Mouse (Mus musculus): ENCODE results near the gene Carnmt1. TPM values are rescaled to one million over a fixed set of nuclear protein-coding genes. Genes with fewer than 3 reads are reported as not detected.

The Carnmt1 gene
- total RNA-seq, 2 experiments from 2014 or later, result 39.9 to 65.4 TPM

DNA sequence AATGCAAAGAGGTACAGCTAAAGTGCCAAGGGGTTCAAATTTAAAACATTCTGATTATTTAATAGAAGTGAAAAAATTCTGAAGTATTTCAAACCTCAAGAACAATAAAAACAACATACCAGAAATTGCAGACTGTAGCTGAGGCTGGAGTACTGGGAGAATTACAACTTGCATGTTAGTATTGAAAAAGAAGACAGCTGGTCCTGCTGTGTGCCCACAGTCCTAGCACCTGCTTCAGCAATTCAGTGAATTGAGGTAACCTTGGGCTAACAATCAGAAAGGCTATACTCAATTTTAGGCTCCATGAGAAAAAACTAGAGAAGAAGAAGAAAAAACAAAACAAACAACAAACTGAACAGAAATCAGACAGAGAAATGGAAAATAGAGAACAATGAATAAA is 37.5 kb downstream of the Carnmt1 start:
- ATAC-seq (replicated peaks; ENCODE audit: low FRiP score, low TSS enrichment, poor library complexity, severe bottlenecking), result no peak

DNA sequence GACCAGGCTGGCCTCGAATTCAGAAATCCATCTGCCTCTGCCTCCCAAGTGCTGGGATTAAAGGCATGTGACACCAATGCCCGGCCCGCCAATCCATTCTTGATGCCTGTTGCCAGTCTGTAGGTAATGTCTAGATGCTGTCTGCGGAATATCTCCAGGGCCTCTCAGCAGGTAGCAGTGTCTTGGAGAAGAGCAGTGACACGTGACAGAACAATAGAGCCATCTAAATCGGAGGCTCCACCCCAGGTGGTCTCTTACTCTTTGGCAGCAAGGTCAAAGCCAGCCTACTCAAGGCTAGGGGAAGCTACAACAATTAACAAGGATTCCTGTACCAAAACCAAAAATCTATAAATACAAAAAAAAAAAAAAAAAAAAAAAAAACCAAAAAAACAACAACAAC is 40.3 kb downstream of the Carnmt1 start:
- ATAC-seq (replicated peaks; ENCODE audit: low FRiP score, low TSS enrichment, poor library complexity, severe bottlenecking), result no peak

DNA sequence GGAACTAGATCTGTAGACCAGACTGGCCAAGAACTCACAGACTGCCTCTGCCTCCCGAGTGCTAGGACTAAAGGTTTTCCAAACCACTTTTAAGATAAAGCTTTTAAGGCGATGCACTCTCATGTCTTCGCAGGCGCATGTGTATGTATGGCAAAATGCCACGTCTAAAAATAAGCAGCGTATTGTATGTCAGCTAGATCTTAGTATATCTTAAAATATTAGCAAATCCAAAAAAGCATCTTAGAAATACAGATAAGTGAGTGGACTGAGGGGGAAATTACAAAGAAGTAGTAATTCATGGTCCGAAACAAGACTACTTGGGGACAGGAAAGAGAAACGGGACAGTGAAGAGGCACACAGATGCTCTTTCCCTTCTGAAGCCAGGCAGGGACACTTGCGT is 41.0 kb downstream of the Carnmt1 start:
- no peak for ATAC-seq (replicated peaks; ENCODE audit: low FRiP score, low TSS enrichment, poor library complexity, severe bottlenecking)

DNA sequence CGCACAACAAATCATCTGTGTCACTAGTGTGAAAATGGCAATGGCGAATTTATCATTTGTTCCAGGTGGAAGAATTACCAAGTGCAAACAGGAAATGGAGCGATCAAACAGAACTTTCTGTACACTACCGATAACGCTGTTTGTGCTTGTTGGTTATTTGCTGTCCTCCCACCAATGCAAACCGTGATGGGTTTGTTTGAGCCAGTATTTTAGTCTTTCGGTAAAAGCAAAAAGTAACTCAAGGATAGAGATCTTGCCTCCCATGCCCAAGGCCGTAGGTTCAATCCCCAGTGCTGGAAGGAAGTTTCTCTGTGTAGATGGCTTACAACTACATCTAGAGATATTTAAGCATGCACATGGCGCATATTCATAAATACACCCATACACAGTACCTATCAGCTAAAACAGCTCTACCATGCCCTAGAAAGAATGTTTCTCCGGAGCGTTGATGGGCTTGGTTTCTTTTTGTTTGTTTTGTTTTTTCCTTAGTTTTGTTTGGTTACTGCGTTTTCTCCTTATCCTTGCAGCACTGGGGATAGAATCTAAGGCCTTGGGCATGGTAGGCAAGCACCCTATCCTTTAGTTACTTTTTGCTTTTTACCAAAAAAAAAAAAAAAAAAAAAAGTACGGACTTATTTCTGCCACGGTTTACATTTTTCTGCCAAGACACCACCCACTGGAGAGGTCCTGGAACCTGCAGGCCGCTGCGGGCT is 41.7 kb downstream of the Carnmt1 start:
- peak; percentile 18 for ATAC-seq (replicated peaks; ENCODE audit: low FRiP score, low TSS enrichment, poor library complexity, severe bottlenecking)

DNA sequence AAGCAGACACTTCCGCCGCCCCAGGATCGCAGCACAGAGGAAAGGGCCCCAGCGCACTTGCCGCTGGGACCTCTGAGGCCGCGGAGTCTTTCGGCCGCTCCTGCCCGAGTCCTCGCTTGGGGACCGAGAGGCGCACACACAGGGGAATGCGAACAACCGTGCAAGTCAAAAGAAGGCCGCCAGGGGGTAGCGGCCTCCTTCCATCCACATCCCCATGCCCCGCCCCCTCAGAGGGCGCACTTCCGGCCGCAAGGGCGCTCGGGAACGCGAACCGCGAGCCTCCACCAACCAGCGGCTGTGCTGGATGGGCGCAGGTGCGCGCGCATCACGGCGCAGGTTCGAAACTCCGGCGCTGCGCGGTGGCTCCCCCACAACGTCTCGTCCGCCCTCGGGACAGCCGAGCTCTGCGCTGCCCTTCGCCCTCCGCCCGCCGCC is 42.3 kb downstream of the Carnmt1 start, which contains the start of gene D030056L22Rik:
Gene D030056L22Rik, plus strand, starts transcription at position 328 of the 435 bp plus-strand sequence.
- ATAC-seq (replicated peaks; ENCODE audit: low FRiP score, low TSS enrichment, poor library complexity, severe bottlenecking), result peak; percentile 92

DNA sequence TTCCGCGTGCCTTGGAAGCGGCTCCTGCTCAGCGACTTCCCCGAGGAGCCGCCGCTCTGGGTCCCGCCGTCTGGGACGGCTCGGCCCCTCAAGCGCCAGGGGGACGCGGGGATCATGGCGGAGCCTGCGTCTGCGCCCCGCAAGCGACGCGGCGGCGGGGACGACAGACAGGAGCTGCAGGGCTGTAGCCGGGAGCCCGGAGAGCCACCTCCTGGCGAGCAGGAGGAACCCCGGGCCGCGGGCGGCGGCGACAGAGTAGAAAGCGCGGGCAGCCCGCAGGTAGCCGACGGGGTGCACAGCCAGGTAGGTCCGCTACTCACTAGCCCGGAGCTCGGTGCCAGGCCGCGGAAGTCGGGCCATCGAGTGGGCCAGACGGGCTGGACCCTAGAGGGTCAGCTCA is 42.8 kb downstream of the Carnmt1 start:
- peak; percentile 35; the same call in 1 of the 2 replicates for ATAC-seq (replicated peaks; ENCODE audit: low FRiP score, low TSS enrichment, poor library complexity, severe bottlenecking)

DNA sequence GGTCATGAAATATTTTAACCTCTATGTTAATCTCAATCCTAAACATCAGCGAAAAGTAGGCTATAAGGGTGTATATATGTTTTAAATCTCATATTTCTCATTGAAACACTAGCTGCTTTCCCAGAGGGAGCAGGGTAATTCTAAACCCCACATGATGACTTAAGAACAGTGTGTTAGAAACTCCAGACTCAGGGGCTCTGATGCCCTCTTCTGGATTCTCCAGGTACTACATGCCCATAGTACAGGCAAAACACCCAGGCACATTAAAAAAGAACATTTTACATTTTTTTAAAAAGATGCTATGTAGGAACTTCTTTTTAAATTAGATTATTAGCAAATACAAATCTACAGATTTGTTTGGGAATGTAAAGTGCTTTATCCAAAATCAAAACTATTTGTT is 45.8 kb downstream of the Carnmt1 start:
- ATAC-seq (replicated peaks; ENCODE audit: low FRiP score, low TSS enrichment, poor library complexity, severe bottlenecking), result no peak

DNA sequence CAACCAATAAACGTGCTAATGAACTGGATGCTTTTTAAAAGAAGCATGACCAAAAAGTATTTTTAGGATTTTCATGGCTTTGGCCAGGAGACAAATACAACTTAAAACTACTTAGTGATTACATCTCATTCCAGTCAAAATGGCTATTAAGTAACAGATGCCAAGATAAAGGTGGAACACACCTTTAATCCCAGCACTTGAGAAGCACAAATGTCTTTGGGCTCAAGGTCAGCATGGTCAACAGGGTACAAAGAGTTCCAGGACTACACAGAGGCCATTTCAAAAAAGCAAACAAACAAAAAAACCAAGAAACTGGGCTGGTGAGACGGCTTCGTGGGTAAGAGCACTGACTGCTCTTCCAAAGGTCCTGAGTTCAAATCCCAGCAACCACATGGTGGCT is 49.8 kb downstream of the Carnmt1 start:
- ATAC-seq (replicated peaks; ENCODE audit: low FRiP score, low TSS enrichment, poor library complexity, severe bottlenecking), result no peak

DNA sequence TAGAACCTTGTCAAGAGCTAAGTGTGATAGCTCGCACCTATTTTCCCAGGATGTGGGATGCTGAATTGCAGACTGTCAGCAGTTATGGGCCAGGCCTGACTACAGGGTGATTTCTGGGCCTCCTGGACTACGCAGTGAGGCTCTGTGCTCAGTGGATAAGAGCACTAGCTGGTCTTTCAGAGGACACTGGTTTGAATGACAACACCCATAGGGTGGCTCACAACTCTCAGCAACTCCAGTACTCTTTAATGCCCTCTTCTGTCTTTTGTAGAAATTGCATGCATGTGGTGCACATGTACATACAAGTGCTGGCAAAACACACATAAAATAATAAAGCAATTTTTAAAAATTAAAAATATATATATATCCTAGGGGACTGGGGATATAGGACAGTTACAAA is 54.6 kb downstream of the Carnmt1 start:
- ATAC-seq (replicated peaks; ENCODE audit: low FRiP score, low TSS enrichment, poor library complexity, severe bottlenecking), result peak; percentile 87

DNA sequence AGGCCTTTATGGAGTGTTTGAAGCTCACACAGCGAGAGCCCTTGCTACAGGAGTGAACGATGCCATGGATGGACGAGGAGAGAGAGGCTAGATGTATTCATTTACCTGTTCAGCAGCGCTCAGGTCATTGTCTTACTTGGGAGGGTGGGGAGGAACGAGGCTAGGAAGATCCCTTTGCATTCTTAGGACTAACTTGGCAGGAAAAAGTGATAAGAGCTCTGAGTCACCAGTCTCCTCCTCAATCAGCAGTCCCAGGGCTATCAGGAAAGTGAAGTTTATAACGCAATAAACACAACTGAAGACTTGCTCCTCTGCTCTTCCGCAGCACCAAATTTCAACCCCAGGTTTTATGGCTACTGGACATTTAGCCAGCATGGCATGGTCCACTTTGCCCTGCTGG is 59.7 kb downstream of the Carnmt1 start:
- no peak for ATAC-seq (replicated peaks; ENCODE audit: low FRiP score, low TSS enrichment, poor library complexity, severe bottlenecking)

DNA sequence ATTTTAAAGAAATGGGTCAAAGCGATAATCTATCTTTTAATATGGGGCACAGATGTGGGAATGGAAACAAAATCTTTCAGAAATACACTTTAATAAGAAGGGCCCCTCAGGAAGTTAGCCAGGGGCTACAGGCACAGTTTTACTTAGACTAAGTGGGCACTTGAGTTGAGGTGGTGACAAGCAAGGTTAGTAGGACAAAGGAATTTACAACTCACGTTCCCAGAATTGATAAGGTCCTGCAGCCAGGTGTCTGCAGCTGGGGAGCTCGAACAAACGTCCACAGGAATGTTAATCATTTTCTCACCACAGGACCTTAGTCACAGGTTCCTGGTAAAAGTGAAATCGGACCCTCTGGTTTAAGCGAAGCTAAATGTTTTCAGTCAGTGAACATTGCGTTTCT is 60.5 kb downstream of the Carnmt1 start:
- ATAC-seq (replicated peaks; ENCODE audit: low FRiP score, low TSS enrichment, poor library complexity, severe bottlenecking), result no peak

DNA sequence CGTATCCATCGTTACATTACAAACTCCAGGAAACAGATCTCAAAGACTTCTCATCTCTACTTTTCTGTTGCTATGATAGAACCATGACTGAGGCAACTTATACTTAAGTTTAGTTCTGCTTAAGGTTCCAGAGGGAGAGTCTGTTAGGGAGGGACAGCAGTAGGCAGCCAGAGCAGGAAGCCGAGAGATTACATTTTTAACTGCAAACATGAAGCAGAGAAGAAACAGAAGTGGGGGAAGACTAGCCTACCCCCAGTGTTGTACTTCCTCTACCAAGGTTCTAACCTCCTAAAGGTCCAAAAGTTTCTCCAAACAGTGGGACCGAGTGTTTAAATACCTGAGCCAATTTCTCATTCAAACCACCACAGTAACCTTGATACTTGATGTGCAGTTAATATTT is 65.3 kb downstream of the Carnmt1 start:
- no peak for ATAC-seq (replicated peaks; ENCODE audit: low FRiP score, low TSS enrichment, poor library complexity, severe bottlenecking)

DNA sequence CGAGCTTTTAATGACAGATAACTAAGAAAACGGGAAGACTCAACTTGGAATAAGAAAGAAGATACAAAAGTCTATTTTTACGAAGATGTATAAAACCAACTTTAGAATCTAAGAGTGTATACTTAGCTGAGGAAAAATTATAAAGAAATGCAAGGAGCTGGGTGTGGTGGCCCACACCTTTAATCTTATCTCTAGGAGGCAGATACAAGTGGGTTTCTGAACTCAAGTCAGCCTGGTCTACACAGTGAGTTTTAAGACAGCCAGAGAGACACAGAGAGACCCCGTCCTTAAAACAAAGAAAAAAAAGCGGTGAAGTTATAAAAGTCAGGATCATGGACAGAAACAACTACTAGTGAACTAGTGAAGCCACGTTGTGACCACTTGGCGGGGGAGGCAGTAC is 68.6 kb downstream of the Carnmt1 start:
- no peak for ATAC-seq (replicated peaks; ENCODE audit: low FRiP score, low TSS enrichment, poor library complexity, severe bottlenecking)

DNA sequence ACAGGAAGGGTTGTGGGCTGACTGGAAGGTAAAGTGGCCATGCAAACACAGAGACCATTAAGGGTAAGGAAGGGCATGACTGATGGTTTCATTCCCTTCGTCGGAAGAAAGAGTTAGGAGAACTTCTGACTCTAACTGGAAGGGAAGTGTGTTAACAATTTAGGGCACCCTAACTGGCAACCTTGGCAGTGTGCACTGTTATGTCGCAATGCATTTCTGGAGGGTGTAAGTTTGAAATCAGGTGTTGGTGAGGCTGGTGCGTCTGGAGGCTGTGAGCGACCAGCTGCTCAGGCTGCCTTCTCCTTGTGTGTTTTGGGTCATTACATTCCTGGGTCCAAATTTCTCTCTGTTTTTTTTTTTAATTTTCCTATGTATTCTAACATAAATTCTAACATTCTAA is 73.4 kb downstream of the Carnmt1 start:
- ATAC-seq (replicated peaks; ENCODE audit: low FRiP score, low TSS enrichment, poor library complexity, severe bottlenecking), result no peak

DNA sequence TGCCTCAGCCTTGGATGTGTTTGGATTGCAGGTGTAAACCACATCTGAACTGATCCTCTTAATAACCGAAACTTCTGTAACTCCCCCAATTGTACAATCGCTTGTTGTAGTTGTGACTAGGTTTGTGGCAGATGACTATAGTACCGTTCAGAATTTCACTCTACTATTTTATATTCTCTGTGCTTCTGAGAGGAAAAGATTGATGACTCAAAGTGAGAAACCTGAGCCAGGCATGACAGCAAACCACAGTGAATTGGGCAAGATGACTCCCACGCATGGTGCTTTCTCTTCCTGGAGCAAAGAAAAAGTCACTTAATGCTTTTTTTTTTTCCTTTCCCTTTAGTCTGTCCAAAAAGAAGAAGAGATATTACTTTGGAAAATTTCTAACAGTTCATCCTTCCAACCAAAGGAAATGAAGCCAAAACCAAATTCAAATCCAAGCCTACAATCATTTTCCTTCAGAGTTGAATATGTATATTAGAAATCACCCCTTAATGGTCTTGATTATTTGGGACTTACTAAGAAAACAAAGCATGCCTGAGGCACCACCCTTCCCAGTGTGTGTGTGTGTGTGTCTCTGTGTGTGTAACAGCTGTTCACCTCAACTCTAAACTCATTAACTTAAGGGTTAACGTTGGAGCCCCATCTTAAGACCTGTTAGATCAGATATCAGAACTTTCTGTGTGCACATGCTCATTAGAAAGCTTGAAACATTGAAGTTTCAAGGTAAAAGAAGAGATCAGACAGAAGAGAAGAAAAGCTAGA is 76.2 kb downstream of the Carnmt1 start:
- ATAC-seq (replicated peaks; ENCODE audit: low FRiP score, low TSS enrichment, poor library complexity, severe bottlenecking), result no peak

DNA sequence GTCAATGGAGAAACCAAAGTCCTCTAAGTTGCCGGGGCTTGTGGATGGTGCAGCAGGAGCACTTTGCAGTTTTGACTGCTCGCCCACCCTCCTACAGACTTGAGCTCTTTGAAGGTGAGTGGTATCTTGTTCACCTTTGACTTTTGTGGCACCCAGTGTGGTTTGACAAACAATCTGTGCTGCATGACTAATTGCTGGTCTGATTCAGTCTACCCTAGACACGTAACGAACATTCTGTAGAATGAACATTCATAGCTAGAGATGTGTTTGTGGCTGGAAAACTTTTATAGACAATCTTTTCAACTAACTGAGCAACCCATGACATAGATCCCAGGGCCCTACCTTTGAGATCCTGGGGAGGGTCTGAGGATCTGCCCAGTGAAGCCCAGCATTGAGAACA is 76.8 kb downstream of the Carnmt1 start:
- ATAC-seq (replicated peaks; ENCODE audit: low FRiP score, low TSS enrichment, poor library complexity, severe bottlenecking), result no peak

DNA sequence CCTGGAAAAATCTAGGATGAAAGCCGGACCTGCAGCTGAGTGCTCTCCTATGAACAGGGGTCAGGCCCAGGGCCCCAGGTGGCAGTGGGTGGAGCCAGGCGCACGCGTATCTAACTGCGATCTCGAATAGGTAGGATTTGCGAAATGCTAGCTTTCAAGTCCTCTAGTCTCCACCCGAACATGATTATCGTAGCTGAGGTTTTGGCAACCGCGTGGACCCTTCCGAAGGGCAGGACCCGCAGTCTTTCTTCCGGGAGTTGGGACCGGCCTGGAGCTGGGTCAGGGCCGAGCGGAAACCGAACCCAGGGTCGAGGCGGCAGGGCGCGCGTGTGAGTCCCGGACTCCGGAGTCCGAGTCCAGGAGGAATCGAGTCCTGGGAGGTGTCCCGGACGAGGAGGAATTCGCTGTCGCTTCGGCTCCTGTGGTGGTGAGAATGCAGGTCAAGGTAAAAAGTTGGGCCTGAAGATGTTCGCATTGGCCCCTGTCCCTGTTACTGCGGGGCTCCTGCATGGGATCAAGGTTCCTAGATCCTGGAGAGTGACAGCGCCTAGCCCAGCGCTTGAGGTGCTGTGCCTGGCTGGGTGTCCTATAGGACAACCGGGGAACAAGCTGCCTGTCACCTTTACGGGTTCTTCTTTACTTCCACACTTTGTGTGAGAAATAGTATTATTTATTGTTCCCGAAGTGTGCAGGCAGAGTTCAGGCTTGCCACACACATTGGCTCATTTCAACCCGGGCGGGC is 79.2 kb downstream of the Carnmt1 start, which contains the start of gene Trpm6:
Gene Trpm6, plus strand, starts transcription at position 386 of the 742 bp plus-strand sequence.
- ATAC-seq (replicated peaks; ENCODE audit: low FRiP score, low TSS enrichment, poor library complexity, severe bottlenecking), result peak; percentile 18; the same call in 1 of the 2 replicates

All from megakaryocyte-erythroid progenitor cell, adult 5-6 weeks (primary cell).